Mouse (Mus musculus): ENCODE results near the gene Mllt3. TPM values are rescaled to one million over a fixed set of nuclear protein-coding genes. Genes with fewer than 3 reads are reported as not detected.

The Mllt3 gene
- polyA plus RNA-seq, 1 experiment from 2014 or later = 30.8 TPM

- Histone ChIP-seq H3K36me3 (no peaks in the 10 kb centered on the region), H3K9me3 (replicated peaks) (no peaks in the 10 kb centered on the region), H3K27me3 (no peaks in the 10 kb centered on the region), H3K4me2 (no peak overlapping the region), H3K4me3 (no peak overlapping the region), H3K9ac (no peak overlapping the region), H3K27ac (no peak overlapping the region), H3K4me1 (replicated peaks) (peaks cover 9% of the 10 kb centered on the region)
- WGBS = 47% methylated on average over 6 of the region's 6 CpGs
- ATAC-seq (replicated peaks; ENCODE audit: insufficient number of reproducible peaks, insufficient read depth, low FRiP score, low read depth) = no peak
Observed at GRCm38 (mm10) chr4:87905149-87905771, 127.9 kb downstream of the Mllt3 start.

GRCm38 (mm10) chr4:87904722-87905121 is 128.4 kb downstream of the Mllt3 start:
- Histone ChIP-seq H3K4me1 (replicated peaks) (peaks cover 9% of the 10 kb centered on the region), H3K27me3 (no peaks in the 10 kb centered on the region), H3K9ac (no peak overlapping the region), H3K4me3 (no peak overlapping the region), H3K27ac (no peak overlapping the region), H3K36me3 (no peaks in the 10 kb centered on the region), H3K4me2 (no peak overlapping the region), H3K9me3 (replicated peaks) (no peaks in the 10 kb centered on the region)
- WGBS = 13% methylated on average over 1 of the region's 1 CpGs
- ATAC-seq (replicated peaks; ENCODE audit: insufficient number of reproducible peaks, insufficient read depth, low FRiP score, low read depth) = no peak

- no peaks in the 10 kb centered on the region for H3K9me3 ChIP-seq (replicated peaks)
- H3K9ac ChIP-seq = no peak overlapping the region
- no peak for ATAC-seq (replicated peaks; ENCODE audit: insufficient number of reproducible peaks, insufficient read depth, low FRiP score, low read depth)
- peaks cover 9% of the 10 kb centered on the region for H3K4me1 ChIP-seq (replicated peaks)
- H3K4me3 ChIP-seq = no peak overlapping the region
- no peaks in the 10 kb centered on the region for H3K27me3 ChIP-seq
- 80% methylated on average over 4 of the region's 4 CpGs for WGBS
- no peaks in the 10 kb centered on the region for H3K36me3 ChIP-seq
- H3K27ac ChIP-seq = no peak overlapping the region
- no peak overlapping the region for H3K4me2 ChIP-seq
Observed at GRCm38 (mm10) chr4:87902584-87902983, 130.6 kb downstream of the Mllt3 start.

GRCm38 (mm10) chr4:87901166-87901565 is 132.0 kb downstream of the Mllt3 start:
- 30% methylated on average over 1 of the region's 1 CpGs for WGBS
- no peaks in the 10 kb centered on the region for H3K36me3 ChIP-seq
- H3K4me1 ChIP-seq (replicated peaks) = peaks cover 9% of the 10 kb centered on the region
- no peak overlapping the region for H3K4me3 ChIP-seq
- no peak overlapping the region for H3K27ac ChIP-seq
- H3K9ac ChIP-seq = no peak overlapping the region
- no peaks in the 10 kb centered on the region for H3K27me3 ChIP-seq
- no peak overlapping the region for H3K4me2 ChIP-seq
- ATAC-seq (replicated peaks; ENCODE audit: insufficient number of reproducible peaks, insufficient read depth, low FRiP score, low read depth) = no peak
- H3K9me3 ChIP-seq (replicated peaks) = no peaks in the 10 kb centered on the region

- WGBS = 72% methylated on average over 3 of the region's 3 CpGs
- Histone ChIP-seq H3K4me3 (no peak overlapping the region), H3K9me3 (replicated peaks) (no peaks in the 10 kb centered on the region), H3K27me3 (no peaks in the 10 kb centered on the region), H3K4me2 (no peak overlapping the region), H3K9ac (no peak overlapping the region), H3K27ac (no peak overlapping the region), H3K4me1 (replicated peaks) (no peaks in the 10 kb centered on the region), H3K36me3 (no peaks in the 10 kb centered on the region)
- no peak for ATAC-seq (replicated peaks; ENCODE audit: insufficient number of reproducible peaks, insufficient read depth, low FRiP score, low read depth)
Observed at GRCm38 (mm10) chr4:87893498-87893897, 139.7 kb downstream of the Mllt3 start.

- H3K27ac ChIP-seq = no peak overlapping the region
- no peak overlapping the region for H3K4me3 ChIP-seq
- 85% methylated on average over 4 of the region's 4 CpGs for WGBS
- no peak overlapping the region for H3K4me2 ChIP-seq
- H3K9me3 ChIP-seq (replicated peaks) = no peaks in the 10 kb centered on the region
- no peaks in the 10 kb centered on the region for H3K4me1 ChIP-seq (replicated peaks)
- no peaks in the 10 kb centered on the region for H3K27me3 ChIP-seq
- ATAC-seq (replicated peaks; ENCODE audit: insufficient number of reproducible peaks, insufficient read depth, low FRiP score, low read depth) = no peak
- H3K9ac ChIP-seq = no peak overlapping the region
- no peaks in the 10 kb centered on the region for H3K36me3 ChIP-seq
Observed at GRCm38 (mm10) chr4:87893012-87893411, 140.2 kb downstream of the Mllt3 start.

GRCm38 (mm10) chr4:87883225-87883875 is 149.8 kb downstream of the Mllt3 start:
- Histone ChIP-seq H3K9me3 (replicated peaks) (no peaks in the 10 kb centered on the region), H3K4me1 (replicated peaks) (no peaks in the 10 kb centered on the region), H3K27me3 (no peaks in the 10 kb centered on the region), H3K27ac (no peak overlapping the region), H3K9ac (no peak overlapping the region), H3K4me3 (no peak overlapping the region), H3K36me3 (no peaks in the 10 kb centered on the region), H3K4me2 (no peak overlapping the region)
- WGBS = 82% methylated on average over 5 of the region's 5 CpGs
- no peak for ATAC-seq (replicated peaks; ENCODE audit: insufficient number of reproducible peaks, insufficient read depth, low FRiP score, low read depth)

GRCm38 (mm10) chr4:87881995-87882394 is 151.2 kb downstream of the Mllt3 start:
- H3K27me3 ChIP-seq = no peaks in the 10 kb centered on the region
- no peak for ATAC-seq (replicated peaks; ENCODE audit: insufficient number of reproducible peaks, insufficient read depth, low FRiP score, low read depth)
- no peak overlapping the region for H3K27ac ChIP-seq
- no peaks in the 10 kb centered on the region for H3K9me3 ChIP-seq (replicated peaks)
- H3K9ac ChIP-seq = no peak overlapping the region
- no peak overlapping the region for H3K4me2 ChIP-seq
- H3K4me3 ChIP-seq = no peak overlapping the region
- H3K4me1 ChIP-seq (replicated peaks) = no peaks in the 10 kb centered on the region
- WGBS = 96% methylated on average over 1 of the region's 1 CpGs
- H3K36me3 ChIP-seq = no peaks in the 10 kb centered on the region

- no peaks in the 10 kb centered on the region for H3K9me3 ChIP-seq (replicated peaks)
- H3K36me3 ChIP-seq = no peaks in the 10 kb centered on the region
- no peak overlapping the region for H3K4me2 ChIP-seq
- WGBS = 90% methylated on average over 2 of the region's 2 CpGs
- no peaks in the 10 kb centered on the region for H3K4me1 ChIP-seq (replicated peaks)
- ATAC-seq (replicated peaks; ENCODE audit: insufficient number of reproducible peaks, insufficient read depth, low FRiP score, low read depth) = no peak
- no peak overlapping the region for H3K9ac ChIP-seq
- no peak overlapping the region for H3K4me3 ChIP-seq
- no peak overlapping the region for H3K27ac ChIP-seq
- no peaks in the 10 kb centered on the region for H3K27me3 ChIP-seq
Observed at GRCm38 (mm10) chr4:87881583-87881982, 151.6 kb downstream of the Mllt3 start.

GRCm38 (mm10) chr4:87880297-87880696 is 152.9 kb downstream of the Mllt3 start:
- H3K9me3 ChIP-seq (replicated peaks) = no peaks in the 10 kb centered on the region

GRCm38 (mm10) chr4:87878701-87879100 is 154.5 kb downstream of the Mllt3 start:
- H3K36me3 ChIP-seq = no peaks in the 10 kb centered on the region
- no peak overlapping the region for H3K27ac ChIP-seq
- no peak for ATAC-seq (replicated peaks; ENCODE audit: insufficient number of reproducible peaks, insufficient read depth, low FRiP score, low read depth)
- no peak overlapping the region for H3K4me2 ChIP-seq
- H3K9ac ChIP-seq = no peak overlapping the region
- WGBS = 62% methylated on average over 6 of the region's 6 CpGs
- no peak overlapping the region for H3K4me3 ChIP-seq
- H3K27me3 ChIP-seq = no peaks in the 10 kb centered on the region
- no peaks in the 10 kb centered on the region for H3K9me3 ChIP-seq (replicated peaks)
- no peaks in the 10 kb centered on the region for H3K4me1 ChIP-seq (replicated peaks)

More at GRCm38 (mm10) chr4:87880297-87880696, 152.9 kb downstream of the Mllt3 start:
- Histone ChIP-seq H3K27me3 (no peaks in the 10 kb centered on the region), H3K4me2 (no peak overlapping the region), H3K27ac (no peak overlapping the region), H3K4me1 (replicated peaks) (no peaks in the 10 kb centered on the region), H3K36me3 (no peaks in the 10 kb centered on the region), H3K4me3 (no peak overlapping the region), H3K9ac (no peak overlapping the region)
- WGBS = 80% methylated on average over 2 of the region's 2 CpGs
- no peak for ATAC-seq (replicated peaks; ENCODE audit: insufficient number of reproducible peaks, insufficient read depth, low FRiP score, low read depth)

GRCm38 (mm10) chr4:87870563-87870962 is 162.6 kb downstream of the Mllt3 start:
- no peak overlapping the region for H3K4me2 ChIP-seq
- H3K27ac ChIP-seq = no peak overlapping the region
- WGBS = 61% methylated on average over 2 of the region's 2 CpGs
- no peak for ATAC-seq (replicated peaks; ENCODE audit: insufficient number of reproducible peaks, insufficient read depth, low FRiP score, low read depth)
- H3K27me3 ChIP-seq = no peaks in the 10 kb centered on the region
- H3K9me3 ChIP-seq (replicated peaks) = no peaks in the 10 kb centered on the region
- no peak overlapping the region for H3K4me3 ChIP-seq
- H3K4me1 ChIP-seq (replicated peaks) = no peaks in the 10 kb centered on the region
- no peaks in the 10 kb centered on the region for H3K36me3 ChIP-seq
- no peak overlapping the region for H3K9ac ChIP-seq

Data from heart, embryonic 15.5 days (tissue).